Mouse (Mus musculus): ENCODE data around the gene Enox1. TPM values are rescaled to one million over a fixed set of nuclear protein-coding genes. Genes with fewer than 3 reads are reported as not detected.

The Enox1 gene
- total RNA-seq, 2 experiments from 2014 or later = 52.0 to 52.2 TPM

DNA sequence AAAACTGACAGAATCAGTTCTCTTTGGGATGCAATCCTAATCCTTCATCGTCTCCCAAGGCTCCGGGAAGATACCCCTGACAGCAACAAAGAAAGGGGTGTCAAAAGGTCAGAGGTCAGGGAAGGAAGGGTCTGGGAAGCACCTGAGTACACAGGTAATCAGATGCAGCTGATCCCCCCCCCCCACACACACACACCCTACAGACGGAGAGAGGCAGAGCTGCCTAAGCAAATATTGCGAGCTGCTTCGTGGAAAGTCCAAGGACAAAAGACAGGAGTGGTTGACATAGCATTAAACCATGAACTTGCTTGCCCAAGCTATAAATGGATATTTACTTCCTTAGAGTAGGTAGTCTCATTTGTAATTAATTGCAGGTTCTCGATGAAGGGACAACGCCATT lies 124.3 kb downstream of the Enox1 start:
- Histone ChIP-seq H3K27ac (no peak overlapping the region), H3K4me3 (no peak overlapping the region)
- DNase-seq (ENCODE audit: extremely low spot score in 1 of 2, low spot score in 2 of 2) = no peak
- intact Hi-C loops (cut with DNase I) = no loop called here
- no peak for TF ChIP-seq CTCF (IDR thresholded peaks at IDR 0.05)

DNA sequence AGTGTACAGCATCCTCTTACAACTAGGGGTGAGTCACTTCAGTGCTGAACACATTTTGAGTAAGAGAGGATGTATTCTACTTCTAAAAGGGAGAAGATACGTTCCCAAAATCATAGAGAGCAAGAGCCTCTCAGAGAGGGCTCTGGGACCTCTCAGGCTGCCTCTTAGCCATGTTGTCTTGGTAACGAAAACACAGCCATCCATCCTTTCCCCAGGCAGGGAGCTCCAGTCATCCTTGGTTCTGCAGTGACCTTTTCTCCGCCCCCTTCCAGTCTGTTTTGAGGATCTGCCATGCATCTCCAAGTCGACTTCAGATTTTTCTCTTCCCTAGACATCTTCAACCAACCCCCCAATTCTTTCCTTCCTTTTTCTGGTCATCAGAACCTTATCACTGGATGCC lies 127.4 kb downstream of the Enox1 start:
- Histone ChIP-seq H3K27ac (0 out of 2 replicates have a peak overlapping the region, but pooled peaks have one; percentile 0), H3K4me3 (no peak overlapping the region)
- intact Hi-C loops (cut with DNase I) = no loop called here
- DNase-seq (ENCODE audit: extremely low spot score in 1 of 2, low spot score in 2 of 2) = peak in 1 of 2 experiments; percentile 21
- no peak for TF ChIP-seq CTCF (IDR thresholded peaks at IDR 0.05)

DNA sequence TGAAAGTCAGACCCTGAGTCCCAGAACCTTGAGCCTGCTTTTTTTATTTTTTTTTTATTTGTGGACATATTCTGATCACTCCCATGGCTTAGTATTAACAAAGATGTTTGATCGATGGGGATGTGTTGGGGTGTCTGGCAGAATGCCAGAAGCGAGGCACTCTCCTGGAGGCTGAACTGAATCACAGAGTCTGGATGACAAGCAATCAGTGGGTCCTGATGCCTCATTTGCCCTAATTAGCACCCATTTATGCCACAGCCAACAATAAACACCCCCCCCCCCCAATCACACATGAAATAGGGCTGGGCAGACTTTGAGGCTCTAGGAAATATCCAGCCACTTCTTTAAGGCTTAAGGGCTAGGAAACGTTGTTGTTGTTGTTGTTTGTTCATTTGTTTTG lies 128.9 kb downstream of the Enox1 start:
- no peak overlapping the region for H3K4me3 ChIP-seq
- H3K27ac ChIP-seq = no peak overlapping the region
- intact Hi-C loops (cut with DNase I) = no loop called here
- DNase-seq (ENCODE audit: extremely low spot score in 1 of 2, low spot score in 2 of 2) = no peak
- TF ChIP-seq CTCF (IDR thresholded peaks at IDR 0.05) = no peak

GRCm38 (mm10) chr14:77291756-77292155 lies 135.2 kb downstream of the Enox1 start:
- no peak overlapping the region for H3K4me3 ChIP-seq
- no peak for DNase-seq (ENCODE audit: extremely low spot score in 1 of 2, low spot score in 2 of 2)
- H3K27ac ChIP-seq = no peak overlapping the region
- no peak for TF ChIP-seq CTCF (IDR thresholded peaks at IDR 0.05)
- intact Hi-C loops (cut with DNase I) = no loop called here

GRCm38 (mm10) chr14:77297039-77297438 lies 140.5 kb downstream of the Enox1 start:
- DNase-seq (ENCODE audit: extremely low spot score in 1 of 2, low spot score in 2 of 2) = peak in 1 of 2 experiments; percentile 40
- intact Hi-C loops (cut with DNase I) = no loop called here
- H3K27ac ChIP-seq = no peak overlapping the region
- H3K4me3 ChIP-seq = no peak overlapping the region
- peak; percentile 48 for TF ChIP-seq CTCF (IDR thresholded peaks at IDR 0.05)

DNA sequence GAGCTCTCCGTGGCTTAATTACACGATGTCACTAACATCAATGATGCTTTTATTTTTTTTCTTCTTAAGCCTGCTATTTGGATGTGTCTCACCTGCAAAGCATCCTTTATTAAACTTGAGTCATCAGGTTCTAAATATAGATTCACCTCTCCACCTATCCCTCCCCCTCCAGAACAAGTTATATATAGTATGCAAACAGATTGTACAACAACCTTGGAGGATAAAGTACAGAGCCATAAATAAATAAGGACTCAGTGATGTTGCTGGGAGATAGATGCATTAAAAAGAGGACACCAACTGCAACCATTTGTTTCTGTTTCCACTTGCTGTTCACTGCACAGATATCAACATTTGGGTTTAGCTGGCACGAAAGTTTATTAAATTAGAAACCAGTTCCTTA lies 141.8 kb downstream of the Enox1 start:
- no peak overlapping the region for H3K4me3 ChIP-seq
- intact Hi-C loops (cut with DNase I) = no loop called here
- TF ChIP-seq CTCF (IDR thresholded peaks at IDR 0.05) = no peak
- DNase-seq (ENCODE audit: extremely low spot score in 1 of 2, low spot score in 2 of 2) = no peak
- no peak overlapping the region for H3K27ac ChIP-seq

DNA sequence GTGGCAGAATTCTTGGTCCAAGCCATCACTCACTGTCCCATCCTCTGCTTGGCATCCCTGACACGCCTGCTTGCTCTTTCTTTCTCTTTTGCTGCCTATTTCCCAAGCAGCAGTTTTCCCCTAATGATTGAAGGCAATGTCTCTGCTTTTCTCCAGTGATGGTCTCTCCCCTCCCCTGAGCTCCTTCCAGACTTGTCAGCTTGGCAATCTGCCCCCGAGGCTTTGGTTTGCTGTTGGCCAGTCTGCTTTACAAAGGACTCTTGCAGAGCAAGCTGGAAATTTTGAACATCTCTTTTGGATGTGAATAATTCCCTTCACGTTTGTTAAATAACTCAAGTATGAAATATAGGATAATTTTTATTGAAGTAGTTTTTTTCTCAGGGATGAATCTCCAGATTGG lies 153.0 kb downstream of the Enox1 start:
- Histone ChIP-seq H3K27ac (no peak overlapping the region), H3K4me3 (no peak overlapping the region)
- TF ChIP-seq CTCF (IDR thresholded peaks at IDR 0.05) = no peak
- intact Hi-C loops (cut with DNase I) = no loop called here
- no peak for DNase-seq (ENCODE audit: extremely low spot score in 1 of 2, low spot score in 2 of 2)

GRCm38 (mm10) chr14:77311456-77311855 lies 154.9 kb downstream of the Enox1 start:
- DNase-seq (ENCODE audit: extremely low spot score in 1 of 2, low spot score in 2 of 2) = no peak
- intact Hi-C loops (cut with DNase I) = no loop called here

GRCm38 (mm10) chr14:77319396-77319795 lies 162.8 kb downstream of the Enox1 start:
- Histone ChIP-seq H3K4me3 (no peak overlapping the region), H3K27ac (no peak overlapping the region)
- intact Hi-C loops (cut with DNase I) = no loop called here
- no peak for TF ChIP-seq CTCF (IDR thresholded peaks at IDR 0.05)
- no peak for DNase-seq (ENCODE audit: extremely low spot score in 1 of 2, low spot score in 2 of 2)

More at GRCm38 (mm10) chr14:77311456-77311855, 154.9 kb downstream of the Enox1 start:
- Histone ChIP-seq H3K27ac (peak overlapping the region; percentile 55; the same call in 1 of the 2 replicates), H3K4me3 (no peak overlapping the region)
- no peak for TF ChIP-seq CTCF (IDR thresholded peaks at IDR 0.05)

DNA sequence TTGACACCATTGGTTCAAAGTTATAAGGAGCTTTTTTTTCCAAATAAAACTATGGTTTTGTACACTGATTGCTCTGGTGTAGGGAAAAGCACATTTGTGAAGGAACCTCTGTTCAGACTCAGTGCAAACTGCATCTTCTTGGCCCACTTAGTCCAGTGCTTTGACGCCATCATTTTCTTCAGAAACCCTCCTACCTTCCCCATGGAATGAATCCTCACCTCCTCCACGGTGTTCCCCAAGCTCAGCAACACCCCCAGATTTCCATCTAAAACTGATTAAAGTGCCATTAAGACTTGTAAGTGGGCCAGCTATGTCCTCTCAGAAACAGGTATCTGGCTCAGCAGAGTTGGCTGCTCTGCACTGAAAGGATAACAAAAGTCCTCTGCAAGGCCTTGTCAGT lies 167.8 kb downstream of the Enox1 start:
- H3K4me3 ChIP-seq = no peak overlapping the region

GRCm38 (mm10) chr14:77327693-77328092 lies 171.1 kb downstream of the Enox1 start:
- TF ChIP-seq CTCF (IDR thresholded peaks at IDR 0.05) = no peak
- no peak overlapping the region for H3K4me3 ChIP-seq
- no peak overlapping the region for H3K27ac ChIP-seq
- intact Hi-C loops (cut with DNase I) = no loop called here
- DNase-seq (ENCODE audit: extremely low spot score in 1 of 2, low spot score in 2 of 2) = no peak

More for the DNA sequence above, 167.8 kb downstream of the Enox1 start:
- no peak for DNase-seq (ENCODE audit: extremely low spot score in 1 of 2, low spot score in 2 of 2)
- TF ChIP-seq CTCF (IDR thresholded peaks at IDR 0.05) = no peak
- intact Hi-C loops (cut with DNase I) = no loop called here
- no peak overlapping the region for H3K27ac ChIP-seq

GRCm38 (mm10) chr14:77329791-77330190 lies 173.2 kb downstream of the Enox1 start:
- Histone ChIP-seq H3K4me3 (no peak overlapping the region), H3K27ac (no peak overlapping the region)
- intact Hi-C loops (cut with DNase I) = no loop called here
- DNase-seq (ENCODE audit: extremely low spot score in 1 of 2, low spot score in 2 of 2) = no peak
- no peak for TF ChIP-seq CTCF (IDR thresholded peaks at IDR 0.05)

GRCm38 (mm10) chr14:77343662-77344340 lies 187.2 kb downstream of the Enox1 start:
- DNase-seq (ENCODE audit: extremely low spot score in 1 of 2, low spot score in 2 of 2) = no peak
- Histone ChIP-seq H3K27ac (no peak overlapping the region), H3K4me3 (no peak overlapping the region)
- intact Hi-C loops (cut with DNase I) = no loop called here
- TF ChIP-seq CTCF (IDR thresholded peaks at IDR 0.05) = no peak

All from left cerebral cortex, adult 2 months (tissue).